Mouse (Mus musculus) kidney, postnatal 0 days (tissue): ENCODE data around the gene Selenok. TPM values are rescaled to one million over a fixed set of nuclear protein-coding genes. Genes with fewer than 3 reads are reported as not detected.

Source experiments
- ATAC-seq: fragments of 200-750 bp; cut with Nextera tagmentation; replicated peaks from 2 replicates; pipeline ENCODE4 v1.8.0; 2017; ENCODE audit warnings: low read depth, moderate number of reproducible peaks, moderate TSS enrichment, moderate library complexity; ENCODE audit not compliant: low FRiP score
- DNase-seq: peaks from one replicate; pipeline ENCODE4 v3.0.0-alpha.2; 2016; ENCODE audit warnings: low spot score
- H3K27ac ChIP-seq: fragments of 300-500 bp; sonication (generic); 2 replicates; pipeline ENCODE4 v1.5.1; 2014; ENCODE audit warnings: mild to moderate bottlenecking
- H3K27me3 ChIP-seq: fragments of 300-500 bp; sonication (generic); 2 replicates; pipeline ENCODE4 v1.6.1; 2014; ENCODE audit warnings: low read length, mixed read lengths; ENCODE audit not compliant: insufficient read depth
- H3K36me3 ChIP-seq: fragments of 300-500 bp; sonication (generic); 2 replicates; pipeline ENCODE4 v1.6.1; 2014; ENCODE audit warnings: low read length, mixed read lengths; ENCODE audit not compliant: insufficient read depth
- H3K4me1 ChIP-seq: fragments of 300-500 bp; sonication (generic); replicated peaks from 2 replicates; pipeline ENCODE4 v1.6.1; 2014; ENCODE audit warnings: antibody characterized with exemption, low read length, mixed read lengths; ENCODE audit not compliant: insufficient read depth
- H3K4me2 ChIP-seq: fragments of 300-500 bp; sonication (generic); 2 replicates; pipeline ENCODE4 v1.6.1; 2014; ENCODE audit warnings: mild to moderate bottlenecking, low read length, moderate library complexity, mixed read lengths
- H3K4me3 ChIP-seq: fragments of 300-500 bp; sonication (generic); replicated peaks from 2 replicates; pipeline ENCODE4 v1.5.1; 2014; ENCODE audit warnings: low read depth, low read length
- H3K9ac ChIP-seq: fragments of 300-500 bp; sonication (generic); 2 replicates; pipeline ENCODE4 v1.6.1; 2014; ENCODE audit warnings: low read depth, low read length
- H3K9me3 ChIP-seq: fragments of 300-500 bp; sonication (generic); replicated peaks from 2 replicates; pipeline ENCODE4 v1.6.1; 2016; ENCODE audit warnings: low read length, inconsistent platforms, mixed read lengths
- CTCF ChIP-seq: IDR thresholded peaks from 2 replicates; pipeline ENCODE4 v1.5.1; 2016; ENCODE audit warnings: antibody characterized with exemption, low read depth, mild to moderate bottlenecking, moderate library complexity
- WGBS: fragments of 180-500 bp; shearing (Covaris S2); extraction: QIAGEN DNeasy Blood & Tissue Kit; methylation state at CpG from one replicate; pipeline ENCODE4 v1.1.7; 2014; 5-methylcytosine and 5-hydroxymethylcytosine counted together
- polyA plus RNA-seq: library from polyadenylated mRNA; unstranded; fragments of >200 nt; fragmentation: Nextera tagmentation; extraction: Ambion mirVana; gene quantifications from 2 replicates; pipeline ENCODE4 v1.2.1, GENCODE M21; 2015

Gene Selenok
- polyA plus RNA-seq, 1 experiment from 2014 or later, result 334 TPM

DNA sequence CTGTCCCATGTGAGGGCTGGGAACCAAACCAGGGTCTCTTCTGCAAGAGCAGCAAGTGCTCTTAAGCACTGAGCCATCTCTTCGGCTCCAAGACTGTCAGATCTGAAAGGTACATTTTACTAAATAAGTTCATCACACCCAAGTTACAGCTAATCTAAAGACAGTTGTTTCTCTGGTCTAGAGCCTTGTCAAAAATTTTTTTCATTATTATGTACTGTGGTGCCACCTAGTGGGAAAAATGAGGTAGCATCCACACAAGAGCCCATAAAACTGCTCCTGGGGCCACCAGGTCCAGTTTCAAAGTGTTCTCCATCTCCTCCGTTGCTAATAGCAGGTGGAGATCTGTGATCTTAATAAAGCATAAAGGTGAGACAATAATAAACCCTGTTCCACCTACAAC lies 27.2 kb upstream of the Selenok start:
- H3K27me3 ChIP-seq, result no peaks in the 10 kb centered on the region
- TF ChIP-seq CTCF, result peak; percentile 70
- no peak overlapping the region for H3K9ac ChIP-seq
- WGBS, result 22% methylated on average over 2 of the region's 2 CpGs
- no peak overlapping the region for H3K4me3 ChIP-seq
- no peaks in the 10 kb centered on the region for H3K36me3 ChIP-seq
- no peaks in the 10 kb centered on the region for H3K4me1 ChIP-seq
- DNase-seq (peak; percentile 86), ATAC-seq (no peak)
- no peaks in the 10 kb centered on the region for H3K9me3 ChIP-seq
- no peak overlapping the region for H3K27ac ChIP-seq
- H3K4me2 ChIP-seq, result no peak overlapping the region

DNA sequence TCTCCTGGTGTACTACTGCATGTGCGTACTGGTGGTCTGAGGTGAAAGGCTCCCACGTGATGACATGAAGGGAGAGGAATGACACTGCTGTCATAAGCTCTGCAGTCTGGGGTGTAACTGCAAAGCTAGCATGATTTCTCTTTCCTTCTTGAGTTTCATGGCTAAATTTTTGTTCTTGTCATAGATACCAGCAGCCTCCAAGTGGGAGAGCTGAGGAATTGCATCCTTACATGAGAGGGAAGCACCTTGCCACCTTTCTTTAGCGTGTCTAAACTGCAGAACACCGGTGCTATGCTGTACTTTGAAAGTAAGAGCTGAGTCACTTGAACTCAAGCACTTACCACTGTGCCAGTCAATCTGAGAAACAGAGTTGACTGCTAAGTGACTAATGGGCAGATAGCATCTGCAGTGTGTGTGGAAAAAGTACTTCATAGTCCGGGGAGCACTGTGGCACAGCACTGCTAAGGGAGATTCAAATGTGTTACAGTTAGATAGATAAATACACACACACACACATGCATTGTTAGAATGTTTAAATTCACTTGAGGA lies 21.3 kb upstream of the Selenok start:
- Histone ChIP-seq H3K27ac (no peak overlapping the region), H3K27me3 (no peaks in the 10 kb centered on the region)
- 73% methylated on average over 5 of the region's 5 CpGs for WGBS

DNA sequence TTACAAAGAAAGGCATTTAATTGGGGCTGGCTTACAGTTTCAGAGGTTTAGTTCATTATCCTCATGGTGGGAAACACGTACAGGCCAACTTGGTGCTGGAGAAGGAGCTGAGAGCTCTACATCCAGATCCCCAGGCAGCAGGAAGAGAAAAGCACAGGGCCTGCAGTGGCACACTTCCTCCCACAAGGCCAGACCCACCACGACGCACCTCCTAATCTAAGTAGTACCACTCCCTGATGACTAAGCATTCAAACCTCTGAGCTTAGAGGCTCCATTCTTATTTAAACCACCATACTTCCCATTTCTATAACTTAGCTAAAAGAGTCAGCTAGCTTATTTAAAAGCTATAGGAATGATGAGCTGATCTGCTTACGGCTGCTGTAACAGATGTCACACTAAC lies 17.3 kb upstream of the Selenok start:
- WGBS, result 70% methylated on average over 4 of the region's 4 CpGs
- no peaks in the 10 kb centered on the region for H3K4me1 ChIP-seq
- H3K4me2 ChIP-seq, result no peak overlapping the region
- H3K27ac ChIP-seq, result no peak overlapping the region
- no peak overlapping the region for H3K4me3 ChIP-seq
- ATAC-seq (no peak), DNase-seq (no peak)
- TF ChIP-seq CTCF, result no peak
- H3K9ac ChIP-seq, result no peak overlapping the region
- no peaks in the 10 kb centered on the region for H3K36me3 ChIP-seq
- H3K27me3 ChIP-seq, result no peaks in the 10 kb centered on the region
- no peaks in the 10 kb centered on the region for H3K9me3 ChIP-seq

More for the DNA sequence above, 21.3 kb upstream of the Selenok start:
- Histone ChIP-seq H3K36me3 (no peaks in the 10 kb centered on the region), H3K4me3 (no peak overlapping the region), H3K4me1 (no peaks in the 10 kb centered on the region), H3K4me2 (no peak overlapping the region), H3K9me3 (no peaks in the 10 kb centered on the region), H3K9ac (no peak overlapping the region)
- no peak for ATAC-seq
- no peak for DNase-seq
- TF ChIP-seq CTCF, result peak; percentile 17; the same call in 1 of the 2 replicates

- no peak overlapping the region for H3K9ac ChIP-seq
- DNase-seq, result no peak
- H3K36me3 ChIP-seq, result no peaks in the 10 kb centered on the region
- no peaks in the 10 kb centered on the region for H3K9me3 ChIP-seq
- TF ChIP-seq CTCF, result no peak
- H3K27me3 ChIP-seq, result no peaks in the 10 kb centered on the region
- H3K4me2 ChIP-seq, result no peak overlapping the region
- no peak overlapping the region for H3K4me3 ChIP-seq
- H3K4me1 ChIP-seq, result no peaks in the 10 kb centered on the region
- no peak for ATAC-seq
- no peak overlapping the region for H3K27ac ChIP-seq
These were observed 10.7 kb upstream of the Selenok start for GRCm38 (mm10) chr14:29957393-29957792.

DNA sequence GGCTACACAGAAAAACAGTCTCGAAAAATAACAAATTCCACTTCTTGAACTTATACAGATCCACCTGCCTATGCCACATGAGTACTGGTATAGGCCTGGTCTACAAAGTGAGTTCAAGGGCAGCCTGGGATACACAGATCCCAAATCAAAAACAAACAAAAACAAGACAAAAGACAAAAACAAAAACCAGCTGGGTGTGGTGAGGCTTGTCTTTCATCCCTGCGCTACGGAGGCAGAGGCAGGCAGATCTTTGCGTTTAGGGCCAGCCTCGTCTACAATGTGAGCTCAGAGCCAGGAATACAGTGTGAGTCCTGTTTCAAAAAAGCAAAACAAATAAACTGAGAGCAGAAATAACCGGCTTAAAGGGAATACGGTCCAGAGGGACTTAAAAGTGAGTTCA lies 497 bp upstream of the Selenok start:
- ATAC-seq, result no peak
- H3K4me1 ChIP-seq, result peaks cover 10% of the 10 kb centered on the region
- TF ChIP-seq CTCF, result no peak

GRCm38 (mm10) chr14:29971446-29971845 lies 3.3 kb downstream of the Selenok start:
- H3K9ac ChIP-seq, result no peak overlapping the region
- no peak for ATAC-seq
- H3K27ac ChIP-seq, result no peak overlapping the region
- TF ChIP-seq CTCF, result no peak
- no peak for DNase-seq
- peaks cover 32% of the 10 kb centered on the region for H3K36me3 ChIP-seq
- H3K4me2 ChIP-seq, result no peak overlapping the region
- 96% methylated on average over 7 of the region's 7 CpGs for WGBS
- no peaks in the 10 kb centered on the region for H3K27me3 ChIP-seq
- H3K4me3 ChIP-seq, result no peak overlapping the region
- no peaks in the 10 kb centered on the region for H3K9me3 ChIP-seq
- peaks cover 10% of the 10 kb centered on the region for H3K4me1 ChIP-seq

More for the DNA sequence above, 497 bp upstream of the Selenok start:
- Histone ChIP-seq H3K4me3 (peak overlapping the region; percentile 86), H3K4me2 (peak overlapping the region; percentile 57), H3K27me3 (no peaks in the 10 kb centered on the region), H3K9me3 (no peaks in the 10 kb centered on the region), H3K27ac (peak overlapping the region; percentile 77; the same call in 1 of the 2 replicates), H3K36me3 (peaks cover 16% of the 10 kb centered on the region), H3K9ac (peak overlapping the region; percentile 82; the same call in 1 of the 2 replicates)
- DNase-seq, result no peak
- 72% methylated on average over 7 of the region's 7 CpGs for WGBS

GRCm38 (mm10) chr14:29971993-29972392 lies 3.9 kb downstream of the Selenok start:
- 89% methylated on average over 5 of the region's 5 CpGs for WGBS
- H3K4me2 ChIP-seq, result no peak overlapping the region
- peaks cover 10% of the 10 kb centered on the region for H3K4me1 ChIP-seq
- ATAC-seq (no peak), DNase-seq (no peak)
- H3K36me3 ChIP-seq, result peaks cover 32% of the 10 kb centered on the region
- H3K4me3 ChIP-seq, result no peak overlapping the region
- no peak overlapping the region for H3K9ac ChIP-seq
- no peaks in the 10 kb centered on the region for H3K27me3 ChIP-seq
- no peak for TF ChIP-seq CTCF
- H3K9me3 ChIP-seq, result no peaks in the 10 kb centered on the region
- no peak overlapping the region for H3K27ac ChIP-seq
